Mouse (Mus musculus) megakaryocyte, embryonic 14.5 days (primary cell): ENCODE results near the gene Fbxo47.

Experiments
- FLI1 ChIP-seq: IDR thresholded peaks from 2 replicates; pipeline ENCODE4 v1.6.1; 2012; ENCODE audit warnings: low read length, inconsistent platforms, mixed read lengths
- GATA1 ChIP-seq: IDR thresholded peaks from 3 replicates; pipeline ENCODE4 v1.6.1; 2012; ENCODE audit warnings: mixed read lengths, low read length, inconsistent platforms, borderline replicate concordance

DNA sequence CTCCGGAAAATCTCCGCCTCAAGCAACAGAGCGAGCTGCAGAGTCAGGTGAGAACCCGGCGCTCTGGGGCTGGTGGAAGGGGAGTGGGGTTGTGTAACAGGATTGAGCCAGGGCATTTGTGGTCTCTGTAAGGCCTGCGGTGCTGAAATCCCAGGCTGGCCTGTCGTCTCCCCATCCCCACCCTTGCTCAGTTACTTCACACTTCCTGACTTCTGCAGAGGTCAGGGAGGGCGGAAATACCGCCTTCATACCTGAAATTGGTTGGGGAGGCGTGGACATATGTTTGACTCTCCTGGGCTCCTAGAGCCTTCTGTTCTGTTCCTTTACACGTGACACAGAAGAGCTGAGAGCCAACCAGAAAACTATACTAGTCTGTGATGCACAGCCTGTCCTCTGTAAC lies 68.2 kb downstream of the Fbxo47 start:
- TF ChIP-seq GATA1 (no peak), FLI1 (no peak)
